Mouse (Mus musculus): ENCODE measurements around the gene Cramp1l. TPM values are rescaled to one million over a fixed set of nuclear protein-coding genes. Genes with fewer than 3 reads are reported as not detected.

The Cramp1l gene
- polyA plus RNA-seq, 1 experiment from 2014 or later: 2.5 TPM

GRCm38 (mm10) chr17:25014841-25015570 lies 582 bp downstream of the Cramp1l start:
- Histone ChIP-seq H3K4me1 (replicated peaks; ENCODE audit: control insufficient read depth, insufficient read depth, low read length) (0 out of 2 replicates have a peak, but pooled peaks cover 2% of the 10 kb centered on the region), H3K27me3 (replicated peaks; ENCODE audit: control insufficient read depth, insufficient read depth, low read length) (no peaks in the 10 kb centered on the region), H3K9me3 (ENCODE audit: control insufficient read depth) (no peaks in the 10 kb centered on the region), H3K4me3 (ENCODE audit: low read depth, low read length) (peak overlapping the region; percentile 99), H3K9ac (ENCODE audit: low read depth, low read length) (peak overlapping the region; percentile 91), H3K27ac (ENCODE audit: low read depth, low read length) (peak overlapping the region; percentile 95), H3K4me2 (replicated peaks; ENCODE audit: low read depth) (peak overlapping the region; percentile 98), H3K36me3 (ENCODE audit: control insufficient read depth, insufficient read depth) (peaks cover 16% of the 10 kb centered on the region)
- under 1% methylated on average over 39 of the region's 39 CpGs for WGBS
- no peak for TF ChIP-seq CTCF (IDR thresholded peaks at IDR 0.05; ENCODE audit: low read depth)
- no peak for ATAC-seq

- WGBS: under 1% methylated on average over 78 of the region's 81 CpGs
- Histone ChIP-seq H3K4me3 (ENCODE audit: low read depth, low read length) (peak overlapping the region; percentile 99), H3K4me1 (replicated peaks; ENCODE audit: control insufficient read depth, insufficient read depth, low read length) (0 out of 2 replicates have a peak, but pooled peaks cover 2% of the 10 kb centered on the region), H3K27me3 (replicated peaks; ENCODE audit: control insufficient read depth, insufficient read depth, low read length) (no peaks in the 10 kb centered on the region), H3K27ac (ENCODE audit: low read depth, low read length) (peak overlapping the region; percentile 81), H3K36me3 (ENCODE audit: control insufficient read depth, insufficient read depth) (peaks cover 24% of the 10 kb centered on the region), H3K9me3 (ENCODE audit: control insufficient read depth) (no peaks in the 10 kb centered on the region), H3K9ac (ENCODE audit: low read depth, low read length) (peak overlapping the region; percentile 91), H3K4me2 (replicated peaks; ENCODE audit: low read depth) (peak overlapping the region; percentile 98)
- no peak for TF ChIP-seq CTCF (IDR thresholded peaks at IDR 0.05; ENCODE audit: low read depth)
- no peak for ATAC-seq
Observed at GRCm38 (mm10) chr17:25013606-25014501, 1.7 kb downstream of the Cramp1l start.

GRCm38 (mm10) chr17:25007480-25007879 lies 8.1 kb downstream of the Cramp1l start:
- ATAC-seq: peak; percentile 66; the same call in 1 of the 2 replicates
- Histone ChIP-seq H3K36me3 (ENCODE audit: control insufficient read depth, insufficient read depth) (peaks cover 41% of the 10 kb centered on the region), H3K4me2 (replicated peaks; ENCODE audit: low read depth) (no peak overlapping the region), H3K4me1 (replicated peaks; ENCODE audit: control insufficient read depth, insufficient read depth, low read length) (no peaks in the 10 kb centered on the region), H3K27me3 (replicated peaks; ENCODE audit: control insufficient read depth, insufficient read depth, low read length) (no peaks in the 10 kb centered on the region), H3K9me3 (ENCODE audit: control insufficient read depth) (no peaks in the 10 kb centered on the region), H3K9ac (ENCODE audit: low read depth, low read length) (no peak overlapping the region), H3K27ac (ENCODE audit: low read depth, low read length) (0 out of 2 replicates have a peak overlapping the region, but pooled peaks have one; percentile 35), H3K4me3 (ENCODE audit: low read depth, low read length) (no peak overlapping the region)
- no peak for TF ChIP-seq CTCF (IDR thresholded peaks at IDR 0.05; ENCODE audit: low read depth)

DNA sequence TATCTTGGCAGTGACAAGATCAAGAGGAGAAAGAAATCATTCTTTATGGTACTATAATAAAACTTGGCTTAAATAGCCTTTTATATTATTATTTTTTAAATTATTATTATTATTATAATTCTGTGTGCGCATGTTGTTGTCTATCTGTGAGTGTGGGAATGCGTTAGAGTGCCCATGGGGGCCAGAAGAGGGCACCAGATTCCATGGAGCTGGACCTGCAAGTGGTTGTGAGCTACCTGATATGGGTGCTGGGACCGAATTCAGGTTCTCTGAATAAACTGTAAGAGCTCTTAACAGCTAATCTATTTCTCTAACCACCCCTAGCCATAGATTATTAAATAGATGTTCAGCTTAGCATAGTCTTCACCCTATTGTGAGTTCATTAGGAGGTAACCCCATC lies 10.5 kb downstream of the Cramp1l start:
- peak; percentile 35; the same call in 1 of the 2 replicates for TF ChIP-seq CTCF (IDR thresholded peaks at IDR 0.05; ENCODE audit: low read depth)
- Histone ChIP-seq H3K9ac (ENCODE audit: low read depth, low read length) (no peak overlapping the region), H3K4me3 (ENCODE audit: low read depth, low read length) (no peak overlapping the region), H3K4me2 (replicated peaks; ENCODE audit: low read depth) (no peak overlapping the region), H3K9me3 (ENCODE audit: control insufficient read depth) (no peaks in the 10 kb centered on the region), H3K36me3 (ENCODE audit: control insufficient read depth, insufficient read depth) (peaks cover 42% of the 10 kb centered on the region), H3K27me3 (replicated peaks; ENCODE audit: control insufficient read depth, insufficient read depth, low read length) (no peaks in the 10 kb centered on the region), H3K27ac (ENCODE audit: low read depth, low read length) (no peak overlapping the region), H3K4me1 (replicated peaks; ENCODE audit: control insufficient read depth, insufficient read depth, low read length) (no peaks in the 10 kb centered on the region)
- 93% methylated on average over 3 of the region's 3 CpGs for WGBS
- no peak for ATAC-seq

DNA sequence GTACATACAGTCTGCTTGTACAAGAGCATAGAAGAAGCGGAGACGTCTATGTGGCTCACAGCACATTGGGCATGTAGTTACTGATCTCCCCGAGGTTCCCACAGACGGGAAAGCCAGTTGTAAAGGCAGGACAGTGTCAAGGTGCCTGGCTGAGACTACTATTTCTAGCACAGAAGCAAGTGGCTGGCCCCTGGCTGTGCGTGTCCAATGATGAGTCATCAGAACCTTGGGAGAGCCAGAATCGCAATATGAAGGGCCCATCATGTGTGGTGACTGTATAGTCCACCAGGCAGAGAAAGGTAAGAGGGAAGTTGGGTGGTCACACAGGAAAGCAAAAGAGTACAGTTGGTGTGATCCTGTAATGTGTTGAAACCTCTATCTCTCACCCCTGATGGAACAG lies 20.9 kb downstream of the Cramp1l start:
- peaks cover 85% of the 10 kb centered on the region for H3K36me3 ChIP-seq (ENCODE audit: control insufficient read depth, insufficient read depth)

GRCm38 (mm10) chr17:24987221-24987620 lies 28.4 kb downstream of the Cramp1l start:
- no peak overlapping the region for H3K4me2 ChIP-seq (replicated peaks; ENCODE audit: low read depth)
- no peak overlapping the region for H3K9ac ChIP-seq (ENCODE audit: low read depth, low read length)
- ATAC-seq: no peak

More for the DNA sequence above, 20.9 kb downstream of the Cramp1l start:
- Histone ChIP-seq H3K27me3 (replicated peaks; ENCODE audit: control insufficient read depth, insufficient read depth, low read length) (no peaks in the 10 kb centered on the region), H3K4me2 (replicated peaks; ENCODE audit: low read depth) (no peak overlapping the region), H3K9ac (ENCODE audit: low read depth, low read length) (no peak overlapping the region), H3K27ac (ENCODE audit: low read depth, low read length) (no peak overlapping the region), H3K4me1 (replicated peaks; ENCODE audit: control insufficient read depth, insufficient read depth, low read length) (no peaks in the 10 kb centered on the region), H3K9me3 (ENCODE audit: control insufficient read depth) (no peaks in the 10 kb centered on the region), H3K4me3 (ENCODE audit: low read depth, low read length) (no peak overlapping the region)
- TF ChIP-seq CTCF (IDR thresholded peaks at IDR 0.05; ENCODE audit: low read depth): no peak
- 88% methylated on average over 6 of the region's 6 CpGs for WGBS
- ATAC-seq: no peak

More at GRCm38 (mm10) chr17:24987221-24987620, 28.4 kb downstream of the Cramp1l start:
- H3K36me3 ChIP-seq (ENCODE audit: control insufficient read depth, insufficient read depth): peaks cover 91% of the 10 kb centered on the region
- H3K4me1 ChIP-seq (replicated peaks; ENCODE audit: control insufficient read depth, insufficient read depth, low read length): no peaks in the 10 kb centered on the region
- no peaks in the 10 kb centered on the region for H3K9me3 ChIP-seq (ENCODE audit: control insufficient read depth)
- no peak overlapping the region for H3K27ac ChIP-seq (ENCODE audit: low read depth, low read length)
- H3K27me3 ChIP-seq (replicated peaks; ENCODE audit: control insufficient read depth, insufficient read depth, low read length): no peaks in the 10 kb centered on the region
- WGBS: 100% methylated on average over 6 of the region's 6 CpGs
- TF ChIP-seq CTCF (IDR thresholded peaks at IDR 0.05; ENCODE audit: low read depth): no peak
- H3K4me3 ChIP-seq (ENCODE audit: low read depth, low read length): no peak overlapping the region
